Mouse (Mus musculus): ENCODE results near the gene Pgk2.
"Not testable (repeated sequence)": the region's sequence is repeated elsewhere in the genome, so short reads cannot be mapped to it uniquely, and the experiment has no call there.

Gene Pgk2

DNA sequence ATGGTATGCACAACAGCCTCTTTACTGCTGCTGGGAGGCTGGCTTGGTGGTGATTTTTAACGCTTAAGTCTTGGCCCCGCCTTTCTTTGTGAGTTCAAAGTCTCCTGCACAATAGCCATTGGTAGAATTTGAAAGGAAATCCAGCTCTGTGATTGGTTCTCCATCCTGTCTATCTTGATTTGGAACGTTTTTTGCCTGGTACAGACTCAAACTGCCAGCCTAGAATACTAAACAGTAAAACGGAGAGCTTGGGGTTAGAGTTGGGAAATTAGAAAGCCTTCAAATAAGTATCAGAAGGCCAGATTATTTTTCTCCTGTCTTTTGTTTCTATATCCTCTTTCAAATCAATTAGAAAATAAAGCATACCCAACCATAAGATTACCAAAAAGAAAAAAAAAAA is at the start of gene Pgk2:
Gene Pgk2 (minus strand): TSS at position 101 of the 400 bp plus-strand sequence.
- DNase-seq: no peak

GRCm38 (mm10) chr17:40252487-40252886 is 44.0 kb upstream of the Pgk2 start:
- DNase-seq: no peak

DNA sequence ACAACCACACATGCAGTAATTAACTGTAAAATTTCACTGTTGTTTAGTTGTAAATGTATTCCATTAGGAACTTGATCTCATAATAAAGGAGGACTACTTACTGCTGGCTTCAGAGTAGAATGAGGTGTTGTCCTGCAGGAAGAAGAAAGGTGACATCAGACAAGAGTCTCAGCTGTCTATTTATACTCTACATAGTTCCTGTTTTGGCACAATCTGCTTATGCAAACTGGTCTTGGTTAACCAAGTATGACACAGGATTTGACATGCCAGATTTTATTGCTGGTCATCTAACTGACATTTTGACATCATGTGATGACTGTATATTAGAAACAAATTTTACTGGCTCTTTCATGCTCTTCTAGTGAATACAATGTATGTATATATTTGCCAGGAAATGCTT is 33.7 kb upstream of the Pgk2 start, which contains the start of gene Crisp3:
Gene Crisp3 (minus strand): TSS at position 154 of the 400 bp plus-strand sequence.
- no peak for DNase-seq

DNA sequence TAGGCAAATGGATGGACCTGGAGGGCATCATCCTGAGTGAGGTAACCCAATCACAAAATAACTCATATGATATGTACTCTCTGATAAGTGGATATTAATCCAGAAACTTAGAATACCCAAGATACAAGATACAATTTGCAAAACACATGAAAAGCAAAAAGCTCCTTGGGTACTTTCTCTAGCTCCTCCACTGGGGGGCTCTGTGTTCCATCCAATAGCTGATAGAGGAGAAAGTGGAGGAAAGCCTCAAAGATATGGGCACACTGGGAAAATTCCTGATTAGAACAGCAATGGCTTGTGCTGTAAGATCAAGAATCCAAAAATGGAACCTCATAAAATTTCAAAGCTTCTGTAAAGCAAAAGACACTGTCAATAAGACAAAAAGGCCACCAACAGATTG is 6.6 kb downstream of the Pgk2 start:
- DNase-seq: not testable (repeated sequence)

DNA sequence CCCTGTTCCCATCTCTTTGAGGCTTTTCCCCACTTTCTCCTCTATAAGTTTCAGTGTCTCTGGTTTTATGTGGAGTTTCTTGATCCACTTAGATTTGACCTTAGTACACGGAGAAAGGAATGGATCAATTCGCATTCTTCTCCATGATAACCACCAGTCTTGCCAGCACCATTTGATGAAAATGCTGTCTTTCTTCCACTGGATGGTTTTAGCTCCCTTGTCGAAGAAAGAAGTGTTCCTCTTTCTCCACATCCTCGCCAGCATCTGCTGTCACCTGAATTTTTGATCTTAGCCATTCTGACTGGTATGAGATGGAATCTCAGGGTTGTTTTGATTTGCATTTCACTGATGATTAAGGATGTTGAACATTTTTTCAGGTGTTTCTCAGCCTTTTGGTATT is 18.2 kb downstream of the Pgk2 start:
- not testable (repeated sequence) for DNase-seq

DNA sequence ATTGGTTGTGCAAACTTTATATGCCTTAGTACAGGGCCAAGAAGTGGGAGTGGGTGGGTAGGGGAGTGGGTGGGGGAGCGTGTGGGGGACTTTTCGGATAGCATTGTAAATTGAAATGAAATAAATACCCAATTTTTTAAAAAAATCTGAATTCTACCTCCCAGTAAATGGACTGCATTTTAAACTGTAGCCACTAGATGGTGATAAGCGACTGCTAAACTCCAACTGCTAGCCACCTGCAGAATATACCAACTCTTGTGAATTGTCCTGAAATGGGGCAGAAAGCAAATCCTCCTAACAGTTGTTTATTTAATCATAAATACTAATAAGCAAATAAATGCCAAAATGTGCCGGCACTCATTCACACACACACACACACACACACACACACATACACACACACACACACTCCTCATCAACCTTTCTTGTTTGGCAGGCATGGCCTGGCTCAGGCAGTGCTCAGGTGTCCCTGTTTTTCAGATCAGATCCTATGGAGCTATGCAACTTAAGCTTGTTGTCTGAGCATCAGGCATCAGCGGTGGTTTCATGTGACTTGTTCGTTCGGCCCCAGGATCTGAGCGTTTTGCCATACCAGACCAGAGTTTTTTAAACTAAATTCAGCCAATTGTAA is 50.6 kb downstream of the Pgk2 start:
- not testable (repeated sequence) for DNase-seq

All from kidney, postnatal 4 days (tissue).